Mouse (Mus musculus) thymus, adult 2 months (tissue): Measurements from ENCODE around the gene Tpte. TPM values are rescaled to one million over a fixed set of nuclear protein-coding genes. Genes with fewer than 3 reads are reported as not detected.
"Not testable (repeated sequence)": the region's sequence is repeated elsewhere in the genome, so short reads cannot be mapped to it uniquely, and the experiment has no call there.

ENCODE experiments used
- DNase-seq: peaks from one replicate; pipeline ENCODE4 v3.0.0; 2021
- H3K27ac ChIP-seq: fragments of 200-500 bp; 2 replicates; pipeline ENCODE4 v1.5.1; 2012; ENCODE audit warnings: low read length, control low read depth; ENCODE audit not compliant: control insufficient read depth, insufficient read depth
- H3K27me3 ChIP-seq: fragments of 200-500 bp; 2 replicates; pipeline ENCODE4 v1.6.1; 2012; ENCODE audit warnings: mild to moderate bottlenecking, low read length, moderate library complexity, mixed read lengths; ENCODE audit not compliant: control insufficient read depth, insufficient read depth
- H3K36me3 ChIP-seq: fragments of 200-500 bp; 2 replicates; pipeline ENCODE4 v1.6.1; 2012; ENCODE audit warnings: mild to moderate bottlenecking, low read length, moderate library complexity; ENCODE audit not compliant: control insufficient read depth, insufficient read depth
- H3K4me1 ChIP-seq: fragments of 200-500 bp; replicated peaks from 2 replicates; pipeline ENCODE4 v1.6.1; 2012; ENCODE audit warnings: low read length; ENCODE audit not compliant: control insufficient read depth, insufficient read depth
- H3K4me3 ChIP-seq: fragments of 200-500 bp; 2 replicates; pipeline ENCODE4 v1.5.1; 2012; ENCODE audit warnings: mild to moderate bottlenecking, low read length, control low read depth, moderate library complexity; ENCODE audit not compliant: control insufficient read depth, insufficient read depth
- CTCF ChIP-seq: fragments of 200-500 bp; IDR thresholded peaks from 2 replicates; pipeline ENCODE4 v1.5.1; 2012; ENCODE audit warnings: mild to moderate bottlenecking, control low read depth, low read length, moderate library complexity, borderline replicate concordance; ENCODE audit not compliant: control insufficient read depth, poor library complexity, insufficient read depth; ENCODE audit errors: extremely low read depth
- POLR2A ChIP-seq: fragments of 200-500 bp; IDR thresholded peaks from 2 replicates; pipeline ENCODE4 v1.6.1; 2012; ENCODE audit warnings: mild to moderate bottlenecking, low read length, control low read depth, moderate library complexity; ENCODE audit not compliant: control insufficient read depth, poor library complexity, insufficient read depth; ENCODE audit errors: extremely low read depth
- WGBS: fragments of 180-500 bp; shearing (Covaris S2); methylation state at CpG from one replicate; pipeline ENCODE4 v1.1.7; 2018; 5-methylcytosine and 5-hydroxymethylcytosine counted together
- polyA plus RNA-seq: library from polyadenylated mRNA; depleted of rRNA; stranded (reverse); fragments of >200 nt; gene quantifications from 2 replicates; pipeline ENCODE4 v1.2.3, GENCODE M21; 2012

The Tpte gene
- polyA plus RNA-seq, 1 experiment, result not detected

GRCm38 (mm10) chr8:22274641-22275040 lies 8.6 kb upstream of the Tpte start:
- Histone ChIP-seq H3K27me3 (no peaks in the 10 kb centered on the region), H3K36me3 (no peaks in the 10 kb centered on the region), H3K4me1 (no peaks in the 10 kb centered on the region), H3K4me3 (no peak overlapping the region), H3K27ac (no peak overlapping the region)
- TF ChIP-seq CTCF, result no peak
- no peak for TF ChIP-seq POLR2A
- DNase-seq, result no peak
- 93% methylated on average over 10 of the region's 10 CpGs for WGBS

GRCm38 (mm10) chr8:22302326-22302725 lies 19.1 kb downstream of the Tpte start:
- Histone ChIP-seq H3K4me3 (no peak overlapping the region), H3K27ac (no peak overlapping the region), H3K36me3 (no peaks in the 10 kb centered on the region), H3K27me3 (no peaks in the 10 kb centered on the region), H3K4me1 (no peaks in the 10 kb centered on the region)
- DNase-seq, result no peak
- TF ChIP-seq POLR2A (no peak), CTCF (no peak)
- WGBS, result 92% methylated on average over 2 of the region's 2 CpGs

DNA sequence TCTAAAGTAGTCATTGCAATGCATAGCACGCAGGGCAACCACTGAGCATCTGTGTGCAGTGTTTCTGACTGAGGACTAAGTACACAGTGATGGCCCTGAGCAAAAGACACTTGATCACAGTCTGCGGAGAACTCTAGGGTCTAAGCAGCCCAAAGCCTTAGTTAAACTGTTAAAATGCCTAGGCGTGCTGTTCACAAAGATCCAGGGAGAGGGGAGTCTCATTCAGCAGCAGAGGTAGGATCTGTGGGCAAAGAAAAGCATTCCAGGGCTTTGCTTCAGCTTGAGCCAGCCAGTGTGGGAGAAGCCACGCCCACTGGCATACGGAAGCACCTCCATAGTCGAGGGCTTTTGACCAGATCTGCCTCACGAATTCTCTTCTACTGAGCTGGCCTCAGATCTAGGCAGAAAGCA lies 19.7 kb downstream of the Tpte start:
- DNase-seq, result no peak
- WGBS, result 62% methylated on average over 7 of the region's 7 CpGs
- TF ChIP-seq CTCF (no peak), POLR2A (no peak)
- no peaks in the 10 kb centered on the region for H3K4me1 ChIP-seq
- H3K4me3 ChIP-seq, result no peak overlapping the region
- no peaks in the 10 kb centered on the region for H3K27me3 ChIP-seq
- H3K27ac ChIP-seq, result no peak overlapping the region
- H3K36me3 ChIP-seq, result no peaks in the 10 kb centered on the region

DNA sequence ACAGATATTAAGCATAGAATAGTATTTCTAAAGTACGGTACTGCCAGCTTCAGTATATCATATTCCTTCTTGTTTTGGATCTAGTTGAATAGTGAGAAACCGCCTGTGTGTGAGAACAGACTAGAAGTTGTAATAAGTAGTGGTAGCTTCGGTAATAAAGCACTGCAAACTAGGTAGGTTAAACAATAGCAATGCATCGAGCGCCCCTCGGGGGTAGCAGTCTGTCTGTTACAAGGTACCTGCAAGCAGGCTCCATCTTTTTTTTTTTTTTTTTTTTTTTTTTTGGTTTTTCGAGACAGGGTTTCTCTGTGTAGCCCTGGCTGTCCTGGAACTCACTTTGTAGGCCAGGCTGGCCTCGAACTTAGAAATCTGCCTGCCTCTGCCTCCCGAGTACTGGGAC lies 20.8 kb downstream of the Tpte start:
- H3K4me1 ChIP-seq, DNase-seq, H3K4me3 ChIP-seq, H3K27ac ChIP-seq, H3K36me3 ChIP-seq, H3K27me3 ChIP-seq: not testable (repeated sequence)
- WGBS, result 82% methylated on average over 9 of the region's 9 CpGs

GRCm38 (mm10) chr8:22306999-22307398 lies 23.8 kb downstream of the Tpte start:
- Histone ChIP-seq H3K4me3 (no peak overlapping the region), H3K4me1 (no peaks in the 10 kb centered on the region), H3K27ac (no peak overlapping the region), H3K36me3 (no peaks in the 10 kb centered on the region), H3K27me3 (no peaks in the 10 kb centered on the region)
- no peak for DNase-seq
- TF ChIP-seq CTCF (no peak), POLR2A (no peak)
- 55% methylated on average over 10 of the region's 10 CpGs for WGBS

GRCm38 (mm10) chr8:22311446-22311845 lies 28.2 kb downstream of the Tpte start:
- Histone ChIP-seq H3K27ac (no peak overlapping the region), H3K36me3 (no peaks in the 10 kb centered on the region), H3K4me3 (no peak overlapping the region), H3K4me1 (no peaks in the 10 kb centered on the region), H3K27me3 (no peaks in the 10 kb centered on the region)
- TF ChIP-seq CTCF, result no peak
- TF ChIP-seq POLR2A, result no peak
- WGBS, result 82% methylated on average over 9 of the region's 9 CpGs
- DNase-seq, result no peak

GRCm38 (mm10) chr8:22335426-22335825 lies 52.2 kb downstream of the Tpte start:
- no peak overlapping the region for H3K27ac ChIP-seq
- DNase-seq, result no peak
- 93% methylated on average over 13 of the region's 13 CpGs for WGBS

More at GRCm38 (mm10) chr8:22335426-22335825, 52.2 kb downstream of the Tpte start:
- Histone ChIP-seq H3K36me3 (no peaks in the 10 kb centered on the region), H3K4me3 (no peak overlapping the region), H3K4me1 (no peaks in the 10 kb centered on the region; the same call in 1 of the 2 replicates), H3K27me3 (no peaks in the 10 kb centered on the region)
- no peak for TF ChIP-seq POLR2A
- TF ChIP-seq CTCF, result no peak
